Mouse (Mus musculus) hindbrain, embryonic 12.5 days (tissue): ENCODE data around the gene Cdca5. TPM values are rescaled to one million over a fixed set of nuclear protein-coding genes. Genes with fewer than 3 reads are reported as not detected.
A peak's percentile ranks its signal among the peaks of the same experiment; 100 is the strongest.

ENCODE experiments used
- ATAC-seq: fragments of 200-750 bp; cut with Nextera tagmentation; 2 replicates; pipeline ENCODE4 v1.8.0; 2017; ENCODE audit warnings: moderate TSS enrichment; ENCODE audit not compliant: low FRiP score
- H3K27ac ChIP-seq: fragments of 300-500 bp; sonication (generic); 2 replicates; pipeline ENCODE4 v1.5.1; 2016; ENCODE audit warnings: mild to moderate bottlenecking
- H3K27me3 ChIP-seq: fragments of 300-500 bp; sonication (generic); 2 replicates; pipeline ENCODE4 v1.6.1; 2016; ENCODE audit warnings: mild to moderate bottlenecking
- H3K36me3 ChIP-seq: fragments of 300-500 bp; sonication (generic); 2 replicates; pipeline ENCODE4 v1.6.1; 2016; ENCODE audit warnings: mild to moderate bottlenecking
- H3K4me1 ChIP-seq: fragments of 300-500 bp; sonication (generic); 2 replicates; pipeline ENCODE4 v1.6.1; 2016
- H3K4me2 ChIP-seq: fragments of 300-500 bp; sonication (generic); replicated peaks from 2 replicates; pipeline ENCODE4 v1.6.1; 2016; ENCODE audit warnings: mild to moderate bottlenecking
- H3K4me3 ChIP-seq: fragments of 300-500 bp; sonication (generic); 2 replicates; pipeline ENCODE4 v1.5.1; 2016; ENCODE audit warnings: mild to moderate bottlenecking
- H3K9ac ChIP-seq: fragments of 300-500 bp; sonication (generic); 2 replicates; pipeline ENCODE4 v1.6.1; 2016; ENCODE audit warnings: mild to moderate bottlenecking, moderate library complexity
- H3K9me3 ChIP-seq: fragments of 300-500 bp; sonication (generic); replicated peaks from 2 replicates; pipeline ENCODE4 v1.6.1; 2016; ENCODE audit warnings: mild to moderate bottlenecking
- WGBS: fragments of 180-500 bp; shearing (Covaris S2); methylation state at CpG from one replicate; pipeline ENCODE4 v1.1.7; 2016; 5-methylcytosine and 5-hydroxymethylcytosine counted together
- polyA plus RNA-seq: library from polyadenylated mRNA; unstranded; fragments of >200 nt; fragmentation: Nextera tagmentation; extraction: Ambion mirVana; gene quantifications from 2 replicates; pipeline ENCODE4 v1.2.1, GENCODE M21; 2016

Gene Cdca5
- polyA plus RNA-seq, 1 experiment from 2014 or later: 24.5 TPM

DNA sequence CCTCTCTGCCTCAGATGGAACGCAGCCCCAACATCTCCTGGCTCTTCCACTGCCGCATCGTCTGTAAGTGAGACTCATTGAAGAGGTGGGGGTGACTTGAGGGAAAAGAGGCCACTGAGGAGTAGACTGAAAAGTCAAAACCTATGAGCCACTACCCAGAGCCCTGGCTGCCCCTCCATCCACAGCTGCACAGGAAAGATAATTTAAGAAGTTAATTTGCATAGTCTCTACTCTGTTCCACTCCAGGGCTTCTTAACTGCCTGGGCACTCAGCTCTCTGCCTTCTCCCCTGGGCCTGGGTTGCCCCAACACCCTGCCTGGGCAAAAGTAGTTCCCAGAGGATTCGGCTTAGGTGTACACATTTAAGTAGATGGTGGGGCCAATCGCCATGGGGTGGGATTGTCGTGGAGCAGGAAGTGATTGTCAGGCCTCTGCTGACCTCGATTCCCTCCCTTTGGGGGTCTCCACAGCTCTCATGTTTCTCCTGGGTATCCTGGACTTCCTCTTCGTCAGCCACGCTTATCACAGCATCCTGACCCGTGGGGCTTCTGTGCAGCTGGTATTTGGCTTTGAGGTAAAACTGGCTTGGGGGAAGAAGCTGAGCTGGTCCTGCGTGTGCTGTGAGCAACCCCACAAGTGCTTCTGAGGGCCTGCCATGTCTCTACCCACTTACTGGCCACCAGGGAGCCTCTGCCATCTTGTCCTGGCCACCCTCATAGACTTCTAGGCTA, 35.9 kb upstream of the Cdca5 start:
- no peaks in the 10 kb centered on the region for H3K9me3 ChIP-seq
- H3K27ac ChIP-seq: no peak overlapping the region
- no peak overlapping the region for H3K9ac ChIP-seq
- ATAC-seq: no peak
- H3K36me3 ChIP-seq: peaks cover 56% of the 10 kb centered on the region
- no peak overlapping the region for H3K4me2 ChIP-seq
- 0 out of 2 replicates have a peak overlapping the region, but pooled peaks have one; percentile 2 for H3K4me3 ChIP-seq
- H3K4me1 ChIP-seq: peaks cover 25% of the 10 kb centered on the region
- WGBS: 90% methylated on average over 11 of the region's 11 CpGs
- H3K27me3 ChIP-seq: no peaks in the 10 kb centered on the region

DNA sequence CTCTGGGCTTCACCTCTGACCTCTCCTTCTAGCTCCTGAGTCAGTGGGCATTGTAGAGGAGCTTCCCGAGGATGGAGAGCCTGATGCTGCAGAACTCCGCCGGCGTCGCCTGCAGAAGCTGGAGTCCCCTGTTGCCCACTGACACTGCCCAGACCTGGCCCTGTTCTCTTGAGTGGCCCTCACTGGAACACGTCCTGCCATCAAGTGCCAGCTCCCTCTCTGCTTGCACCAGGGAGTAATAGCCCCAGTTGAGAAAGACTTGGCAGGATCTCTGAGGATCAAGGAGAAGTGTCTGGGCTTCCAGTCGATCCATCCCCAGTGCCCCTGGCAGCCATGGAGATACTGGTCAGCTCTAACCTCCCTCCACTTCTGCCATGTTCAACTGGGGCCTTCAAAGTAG, 32.3 kb upstream of the Cdca5 start:
- ATAC-seq: no peak
- WGBS: 92% methylated on average over 7 of the region's 7 CpGs

DNA sequence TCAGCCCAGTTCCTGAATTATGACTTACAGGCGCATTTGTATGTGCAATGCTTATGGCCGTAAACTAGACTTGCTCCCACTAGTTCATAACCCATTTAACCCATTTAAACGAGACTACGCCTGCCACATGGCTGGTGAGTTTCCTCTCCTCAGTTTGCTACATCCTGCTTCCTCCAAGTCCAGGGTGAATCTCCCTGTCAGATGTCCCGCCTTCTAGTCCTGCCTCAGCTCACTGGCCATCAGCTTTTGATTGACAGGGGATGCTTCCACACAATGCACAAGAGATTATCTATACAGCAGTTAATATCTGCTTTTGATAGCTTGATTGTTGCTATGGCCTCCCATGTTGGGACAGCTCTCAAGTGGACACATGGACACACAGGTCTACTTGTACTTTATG, 30.5 kb upstream of the Cdca5 start:
- H3K9me3 ChIP-seq: no peaks in the 10 kb centered on the region
- no peak overlapping the region for H3K4me2 ChIP-seq
- WGBS: 88% methylated on average over 5 of the region's 5 CpGs
- no peak for ATAC-seq
- peaks cover 70% of the 10 kb centered on the region for H3K36me3 ChIP-seq
- no peak overlapping the region for H3K27ac ChIP-seq
- H3K4me1 ChIP-seq: peaks cover 18% of the 10 kb centered on the region
- no peak overlapping the region for H3K4me3 ChIP-seq
- H3K9ac ChIP-seq: no peak overlapping the region
- no peaks in the 10 kb centered on the region for H3K27me3 ChIP-seq

More for the DNA sequence above, 32.3 kb upstream of the Cdca5 start:
- Histone ChIP-seq H3K4me3 (no peak overlapping the region), H3K4me2 (no peak overlapping the region), H3K4me1 (peaks cover 23% of the 10 kb centered on the region), H3K9me3 (no peaks in the 10 kb centered on the region), H3K27me3 (no peaks in the 10 kb centered on the region), H3K36me3 (peaks cover 76% of the 10 kb centered on the region), H3K27ac (no peak overlapping the region), H3K9ac (no peak overlapping the region)

DNA sequence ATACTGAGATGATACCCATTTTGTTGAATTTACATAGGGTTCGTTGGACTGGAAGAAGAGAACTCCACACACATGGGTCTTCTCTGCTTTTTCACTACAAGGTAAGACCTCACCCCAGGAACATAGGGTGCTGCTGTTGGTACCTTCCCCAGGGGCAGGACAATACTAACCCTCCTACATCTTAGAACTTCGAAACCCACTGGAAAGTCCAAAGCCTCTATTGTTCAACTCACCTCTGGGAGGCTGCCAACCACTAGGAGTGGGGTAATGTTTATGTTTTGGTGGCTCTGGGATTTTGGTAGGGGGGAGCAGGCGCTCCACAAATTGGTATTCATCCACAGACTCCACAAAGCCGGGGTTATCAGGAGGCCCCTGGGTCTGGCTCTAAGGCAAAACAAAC, 28.1 kb upstream of the Cdca5 start:
- Histone ChIP-seq H3K36me3 (peaks cover 51% of the 10 kb centered on the region), H3K4me2 (peak overlapping the region; percentile 87), H3K9me3 (no peaks in the 10 kb centered on the region), H3K9ac (peak overlapping the region; percentile 89; the same call in 1 of the 2 replicates), H3K4me1 (peaks cover 21% of the 10 kb centered on the region), H3K27me3 (no peaks in the 10 kb centered on the region), H3K4me3 (peak overlapping the region; percentile 88), H3K27ac (no peak overlapping the region)
- 66% methylated on average over 4 of the region's 4 CpGs for WGBS
- ATAC-seq: no peak

DNA sequence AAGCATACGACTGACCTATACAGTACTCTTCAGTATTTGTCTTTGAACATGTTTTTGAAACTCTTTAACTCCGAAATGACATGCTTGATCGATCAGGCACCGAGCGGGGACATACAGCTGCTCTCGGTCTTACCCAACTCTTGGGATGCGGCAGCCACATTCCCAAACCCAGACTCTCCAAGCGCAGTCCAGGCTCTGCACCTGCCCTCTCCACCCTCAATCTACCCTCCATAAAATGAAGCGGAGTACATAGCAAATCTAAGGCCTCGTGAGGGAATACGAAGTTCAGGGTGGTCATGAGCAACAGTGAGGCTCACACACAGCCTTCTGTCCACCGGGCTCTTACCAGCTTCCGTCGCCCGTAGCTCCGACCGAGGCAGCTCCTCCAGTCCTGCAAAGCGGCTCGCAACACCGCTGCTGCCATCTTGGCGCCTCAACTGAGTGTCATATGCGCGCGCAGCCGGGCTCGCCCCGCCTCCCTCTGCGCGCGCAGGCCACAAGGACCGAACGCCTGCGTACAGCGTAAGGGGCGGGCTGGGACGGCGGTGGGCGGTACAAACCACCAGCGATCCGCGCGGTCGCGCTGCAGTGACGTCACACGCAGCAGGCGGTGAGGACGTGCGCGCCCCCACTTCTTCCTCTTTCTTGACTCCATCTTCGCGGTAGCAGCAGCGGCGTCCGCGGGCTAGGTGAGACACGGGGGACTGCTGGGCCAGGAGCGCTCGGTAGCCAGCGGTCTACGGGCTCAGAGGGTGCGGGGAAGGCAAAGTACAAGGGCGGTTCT, 27.3 kb upstream of the Cdca5 start, which contains the start of the genes Mrpl49 and Fau:
Gene Mrpl49, minus strand, starts transcription at position 473 of the 784 bp plus-strand sequence.
Gene Fau, plus strand, starts transcription at position 532 of the 784 bp plus-strand sequence.
- H3K36me3 ChIP-seq: peaks cover 43% of the 10 kb centered on the region

DNA sequence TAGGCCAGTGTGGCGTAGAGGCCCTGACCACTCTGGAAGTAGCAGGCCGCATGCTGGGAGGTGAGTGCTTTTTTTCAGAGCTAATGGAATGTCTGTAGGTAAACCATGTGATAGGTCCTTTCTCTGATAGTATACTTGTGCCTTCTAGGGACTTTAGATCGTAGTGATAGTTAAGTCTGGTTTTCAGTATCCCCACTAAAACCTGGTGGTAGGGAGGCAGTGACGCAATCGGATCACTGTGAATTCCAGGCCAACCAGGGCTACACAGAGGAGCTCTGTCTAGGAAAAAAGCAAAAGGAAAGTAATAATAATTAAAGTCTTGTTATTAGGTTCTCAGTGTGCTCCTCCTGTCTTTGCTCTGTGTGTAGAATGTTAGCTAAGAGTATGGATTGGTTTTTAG, 26.3 kb upstream of the Cdca5 start:
- H3K36me3 ChIP-seq: peaks cover 34% of the 10 kb centered on the region
- H3K27ac ChIP-seq: peak overlapping the region; percentile 80; the same call in 1 of the 2 replicates
- peak overlapping the region; percentile 87 for H3K4me2 ChIP-seq
- no peak for ATAC-seq
- no peaks in the 10 kb centered on the region for H3K9me3 ChIP-seq
- H3K9ac ChIP-seq: peak overlapping the region; percentile 89
- H3K27me3 ChIP-seq: no peaks in the 10 kb centered on the region
- WGBS: 42% methylated on average over 5 of the region's 5 CpGs
- H3K4me1 ChIP-seq: peaks cover 39% of the 10 kb centered on the region
- peak overlapping the region; percentile 88 for H3K4me3 ChIP-seq

More for the DNA sequence above, 27.3 kb upstream of the Cdca5 start, which contains the start of the genes Mrpl49 and Fau:
- ATAC-seq: peak; percentile 86
- peaks cover 29% of the 10 kb centered on the region for H3K4me1 ChIP-seq
- H3K9me3 ChIP-seq: no peaks in the 10 kb centered on the region
- peak within 1 kb of the TSS; percentile 87 for H3K4me2 ChIP-seq
- H3K4me3 ChIP-seq: peak within 1 kb of the TSS; percentile 88
- H3K9ac ChIP-seq: peak within 1 kb of the TSS; percentile 89
- peak within 1 kb of the TSS; percentile 80 for H3K27ac ChIP-seq
- no peaks in the 10 kb centered on the region for H3K27me3 ChIP-seq
- under 1% methylated on average over 62 of the region's 63 CpGs for WGBS

DNA sequence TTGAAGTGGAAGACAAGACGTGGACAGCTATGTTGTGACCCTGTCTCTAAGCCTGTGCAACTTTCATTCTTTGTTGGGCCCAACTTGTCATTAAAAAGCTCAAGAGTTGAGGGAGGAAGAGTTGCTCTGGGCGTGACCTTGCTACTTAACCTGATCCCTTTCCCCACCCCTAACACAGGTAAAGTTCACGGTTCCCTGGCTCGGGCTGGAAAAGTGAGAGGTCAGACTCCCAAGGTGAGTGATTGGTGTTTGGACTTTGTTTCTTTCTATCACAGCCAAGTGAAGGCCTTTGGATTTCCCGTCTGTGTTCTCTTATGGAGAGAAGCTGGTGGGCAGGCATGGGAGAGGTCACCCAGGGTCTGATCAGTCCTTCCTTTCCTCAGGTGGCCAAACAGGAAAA, 25.8 kb upstream of the Cdca5 start:
- Histone ChIP-seq H3K4me1 (peaks cover 41% of the 10 kb centered on the region), H3K27me3 (no peaks in the 10 kb centered on the region), H3K4me3 (peak overlapping the region; percentile 88; the same call in 1 of the 2 replicates), H3K27ac (no peak overlapping the region), H3K9me3 (no peaks in the 10 kb centered on the region), H3K36me3 (peaks cover 34% of the 10 kb centered on the region), H3K9ac (peak overlapping the region; percentile 89), H3K4me2 (peak overlapping the region; percentile 87)
- 90% methylated on average over 5 of the region's 5 CpGs for WGBS
- no peak for ATAC-seq

DNA sequence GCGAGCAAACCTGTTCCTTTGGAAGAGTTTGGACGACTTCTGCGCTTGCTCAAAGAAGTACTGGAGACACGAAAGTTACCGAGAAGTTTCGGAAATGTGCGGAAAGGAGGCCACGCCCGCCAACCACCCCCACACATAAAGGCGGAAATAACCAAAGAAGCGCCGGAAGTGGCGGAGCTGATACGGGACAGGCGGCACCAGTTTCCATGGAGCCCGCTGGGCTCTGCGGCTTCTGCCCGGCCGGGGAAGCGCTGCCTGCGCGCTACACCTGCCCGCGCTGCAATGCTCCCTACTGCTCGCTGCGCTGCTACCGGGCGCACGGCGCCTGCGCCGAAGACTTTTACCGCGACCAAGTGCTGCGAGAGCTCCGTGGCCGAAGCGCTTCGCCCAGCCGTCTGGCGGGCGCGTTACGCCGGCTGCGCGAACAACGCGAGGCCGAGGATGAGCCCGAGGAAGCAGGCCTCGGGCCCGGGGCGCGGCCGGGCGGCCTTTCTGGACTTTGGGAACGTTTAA, 23.7 kb upstream of the Cdca5 start, which contains the start of gene Znhit2:
Gene Znhit2, plus strand, starts transcription at position 172 of the 513 bp plus-strand sequence.
- H3K4me3 ChIP-seq: peak within 1 kb of the TSS; percentile 85

DNA sequence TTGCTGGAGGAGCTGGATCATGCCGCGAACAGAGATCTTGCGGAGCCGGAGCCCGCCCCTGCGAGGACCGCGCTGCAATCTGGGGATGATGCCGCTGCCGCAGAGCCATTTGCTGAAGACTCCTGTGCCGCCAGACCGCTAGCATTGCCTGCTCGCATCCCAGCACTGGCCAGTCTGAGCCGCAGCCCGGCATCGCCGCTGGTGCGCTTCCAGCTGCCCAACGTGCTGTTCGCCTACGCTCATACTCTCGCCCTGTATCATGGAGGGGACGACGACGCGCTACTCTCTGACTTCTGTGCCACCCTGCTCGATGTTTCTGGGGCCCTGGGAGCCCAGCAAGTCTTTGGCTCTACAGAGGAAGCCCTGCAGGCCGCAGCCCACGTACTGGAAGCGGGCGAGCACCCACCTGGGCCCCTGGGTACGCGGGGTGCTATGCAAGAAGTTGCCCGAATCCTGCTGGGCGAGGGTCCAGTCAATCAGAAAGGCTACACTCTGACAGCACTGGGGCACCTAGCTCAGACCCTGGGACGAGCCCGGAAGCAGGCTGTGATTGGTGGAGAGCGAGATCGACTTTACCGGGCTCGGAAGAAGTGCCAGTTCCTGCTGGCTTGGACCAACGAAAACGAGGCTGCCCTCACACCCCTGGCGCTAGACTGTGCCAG, 23.0 kb upstream of the Cdca5 start:
- no peak for ATAC-seq
- WGBS: 2% methylated on average over 44 of the region's 44 CpGs

More for the DNA sequence above, 23.7 kb upstream of the Cdca5 start, which contains the start of gene Znhit2:
- ATAC-seq: peak; percentile 52
- H3K9me3 ChIP-seq: no peaks in the 10 kb centered on the region
- peaks cover 46% of the 10 kb centered on the region for H3K4me1 ChIP-seq
- H3K27me3 ChIP-seq: no peaks in the 10 kb centered on the region
- peak within 1 kb of the TSS; percentile 94 for H3K4me2 ChIP-seq
- H3K36me3 ChIP-seq: peaks cover 15% of the 10 kb centered on the region
- H3K9ac ChIP-seq: peak within 1 kb of the TSS; percentile 91
- H3K27ac ChIP-seq: peak within 1 kb of the TSS; percentile 95
- WGBS: under 1% methylated on average over 58 of the region's 58 CpGs

DNA sequence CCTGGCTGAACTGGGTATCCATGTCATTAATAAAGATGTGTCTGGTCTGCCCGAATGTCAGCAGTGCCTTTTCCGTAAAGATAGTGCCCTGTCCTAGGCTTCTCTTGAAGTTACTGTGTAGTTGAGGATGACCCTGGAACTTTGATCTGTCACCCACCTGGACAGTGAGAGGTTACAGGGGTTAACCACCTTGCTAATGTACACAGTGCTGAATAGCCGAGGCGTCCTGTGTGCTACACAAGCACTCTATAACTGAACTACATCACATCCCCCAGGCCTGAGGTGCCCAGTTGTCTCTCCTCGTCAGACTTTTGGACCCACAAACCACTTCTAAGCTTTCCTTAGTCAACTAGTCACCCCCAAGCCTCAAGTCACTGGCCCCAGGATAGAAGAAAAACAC, 22.4 kb upstream of the Cdca5 start:
- no peak for ATAC-seq
- WGBS: 66% methylated on average over 5 of the region's 5 CpGs
- H3K27me3 ChIP-seq: no peaks in the 10 kb centered on the region
- H3K9ac ChIP-seq: peak overlapping the region; percentile 91
- peak overlapping the region; percentile 85 for H3K4me3 ChIP-seq
- H3K4me2 ChIP-seq: peak overlapping the region; percentile 94
- no peak overlapping the region; the same call in 1 of the 2 replicates for H3K27ac ChIP-seq
- H3K4me1 ChIP-seq: peaks cover 48% of the 10 kb centered on the region
- no peaks in the 10 kb centered on the region for H3K9me3 ChIP-seq
- H3K36me3 ChIP-seq: peaks cover 15% of the 10 kb centered on the region

More for the DNA sequence above, 23.0 kb upstream of the Cdca5 start:
- Histone ChIP-seq H3K27me3 (no peaks in the 10 kb centered on the region), H3K36me3 (peaks cover 15% of the 10 kb centered on the region), H3K27ac (peak overlapping the region; percentile 95), H3K9ac (peak overlapping the region; percentile 91), H3K4me1 (peaks cover 46% of the 10 kb centered on the region), H3K4me2 (peak overlapping the region; percentile 94), H3K4me3 (peak overlapping the region; percentile 85), H3K9me3 (no peaks in the 10 kb centered on the region)

DNA sequence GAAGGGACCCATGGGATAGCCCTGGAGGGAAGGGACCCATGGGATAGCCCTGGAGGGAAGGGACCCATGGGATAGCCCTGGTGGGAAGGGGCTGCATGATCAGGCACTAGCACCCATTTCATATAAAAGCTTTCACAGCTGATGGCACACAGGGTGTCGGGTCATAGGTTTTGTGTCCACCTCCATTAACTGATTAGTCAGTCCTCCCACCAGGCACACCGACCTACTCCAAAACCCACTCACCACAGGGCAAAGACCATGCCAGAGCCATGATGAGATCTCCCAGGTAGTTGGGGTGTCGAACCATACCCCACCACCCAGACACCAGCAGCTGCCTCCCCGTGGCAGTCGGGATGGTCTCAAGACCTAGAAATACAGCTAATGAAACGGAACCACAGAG, 21.7 kb upstream of the Cdca5 start:
- H3K9me3 ChIP-seq: no peaks in the 10 kb centered on the region
- H3K4me3 ChIP-seq: no peak overlapping the region
- 95% methylated on average over 6 of the region's 6 CpGs for WGBS
- no peaks in the 10 kb centered on the region for H3K27me3 ChIP-seq
- peaks cover 15% of the 10 kb centered on the region for H3K36me3 ChIP-seq
- ATAC-seq: no peak
- peak overlapping the region; percentile 94; the same call in 1 of the 2 replicates for H3K4me2 ChIP-seq
- peak overlapping the region; percentile 91; the same call in 1 of the 2 replicates for H3K9ac ChIP-seq
- H3K27ac ChIP-seq: no peak overlapping the region
- peaks cover 55% of the 10 kb centered on the region for H3K4me1 ChIP-seq
